Mouse (Mus musculus) midbrain, embryonic 10.5 days (tissue): Measurements from ENCODE around the gene Ddx1. TPM values are rescaled to one million over a fixed set of nuclear protein-coding genes. Genes with fewer than 3 reads are reported as not detected.
A peak's percentile ranks its signal among the peaks of the same experiment; 100 is the strongest.

Experiments used
- DNase-seq: peaks from one replicate; pipeline ENCODE4 v3.0.0-alpha.2; 2017; ENCODE audit warnings: low spot score
- H3K27ac ChIP-seq: fragments of 300-500 bp; sonication (generic); replicated peaks from 2 replicates; pipeline ENCODE4 v1.5.1; 2016; ENCODE audit warnings: mild to moderate bottlenecking
- H3K27me3 ChIP-seq: fragments of 300-500 bp; sonication (generic); 2 replicates; pipeline ENCODE4 v1.6.1; 2016; ENCODE audit warnings: low read depth, mild to moderate bottlenecking; ENCODE audit not compliant: poor library complexity, severe bottlenecking
- H3K36me3 ChIP-seq: fragments of 300-500 bp; sonication (generic); 2 replicates; pipeline ENCODE4 v1.6.1; 2016; ENCODE audit warnings: mild to moderate bottlenecking, moderate library complexity
- H3K4me1 ChIP-seq: fragments of 300-500 bp; sonication (generic); 2 replicates; pipeline ENCODE4 v1.6.1; 2016
- H3K4me3 ChIP-seq: fragments of 300-500 bp; sonication (generic); 2 replicates; pipeline ENCODE4 v1.5.1; 2016; ENCODE audit warnings: mild to moderate bottlenecking, moderate library complexity
- H3K9me3 ChIP-seq: fragments of 300-500 bp; sonication (generic); replicated peaks from 2 replicates; pipeline ENCODE4 v1.6.1; 2016; ENCODE audit warnings: mild to moderate bottlenecking
- WGBS: fragments of 180-500 bp; shearing (Covaris S2); methylation state at CpG from one replicate; pipeline ENCODE4 v1.1.7; 2016; 5-methylcytosine and 5-hydroxymethylcytosine counted together
- polyA plus RNA-seq: library from polyadenylated mRNA; unstranded; fragments of >200 nt; fragmentation: Nextera tagmentation; extraction: Ambion mirVana; gene quantifications from 2 replicates; pipeline ENCODE4 v1.2.1, GENCODE M21; 2016

The Ddx1 gene
- polyA plus RNA-seq, 1 experiment from 2014 or later = 194 TPM

GRCm38 (mm10) chr12:13216501-13217103 lies 32.4 kb downstream of the Ddx1 start:
- Histone ChIP-seq H3K4me1 (peaks cover 12% of the 10 kb centered on the region), H3K27me3 (no peaks in the 10 kb centered on the region), H3K9me3 (no peaks in the 10 kb centered on the region), H3K27ac (no peak overlapping the region), H3K4me3 (no peak overlapping the region), H3K36me3 (peaks cover 40% of the 10 kb centered on the region)
- no peak for DNase-seq
- 83% methylated on average over 5 of the region's 5 CpGs for WGBS

- WGBS = 39% methylated on average over 11 of the region's 11 CpGs
- Histone ChIP-seq H3K9me3 (no peaks in the 10 kb centered on the region), H3K27ac (peak overlapping the region; percentile 67), H3K4me1 (peaks cover 18% of the 10 kb centered on the region), H3K27me3 (peaks cover 2% of the 10 kb centered on the region; the same call in 1 of the 2 replicates), H3K36me3 (peaks cover 29% of the 10 kb centered on the region), H3K4me3 (no peak overlapping the region)
- DNase-seq = peak; percentile 82
Observed at GRCm38 (mm10) chr12:13214345-13215278, 34.4 kb downstream of the Ddx1 start.

GRCm38 (mm10) chr12:13211746-13212482 lies 37.1 kb downstream of the Ddx1 start:
- peak; percentile 11 for DNase-seq
- H3K27me3 ChIP-seq = peaks cover 9% of the 10 kb centered on the region; the same call in 1 of the 2 replicates
- WGBS = 73% methylated on average over 11 of the region's 11 CpGs
- H3K36me3 ChIP-seq = peaks cover 2% of the 10 kb centered on the region; the same call in 1 of the 2 replicates
- peaks cover 45% of the 10 kb centered on the region for H3K4me1 ChIP-seq
- no peaks in the 10 kb centered on the region for H3K9me3 ChIP-seq
- no peak overlapping the region for H3K4me3 ChIP-seq
- peak overlapping the region; percentile 55; the same call in 1 of the 2 replicates for H3K27ac ChIP-seq

- Histone ChIP-seq H3K4me3 (no peak overlapping the region), H3K27me3 (peaks cover 9% of the 10 kb centered on the region; the same call in 1 of the 2 replicates), H3K4me1 (peaks cover 50% of the 10 kb centered on the region), H3K9me3 (no peaks in the 10 kb centered on the region), H3K27ac (peak overlapping the region; percentile 82), H3K36me3 (no peaks in the 10 kb centered on the region)
- whole genome bisulfite sequencing = 59% methylated on average over 13 of the region's 13 CpGs
- peak; percentile 23 for DNase-seq
Observed at GRCm38 (mm10) chr12:13209692-13210377, 39.2 kb downstream of the Ddx1 start.

GRCm38 (mm10) chr12:13208983-13209451 lies 40.0 kb downstream of the Ddx1 start:
- Histone ChIP-seq H3K27me3 (peaks cover 9% of the 10 kb centered on the region; the same call in 1 of the 2 replicates), H3K4me3 (no peak overlapping the region), H3K9me3 (no peaks in the 10 kb centered on the region), H3K4me1 (peaks cover 44% of the 10 kb centered on the region), H3K36me3 (no peaks in the 10 kb centered on the region), H3K27ac (peak overlapping the region; percentile 82)
- WGBS = 17% methylated on average over 11 of the region's 11 CpGs
- peak; percentile 61 for DNase-seq

- Histone ChIP-seq H3K9me3 (no peaks in the 10 kb centered on the region), H3K4me3 (no peak overlapping the region), H3K36me3 (no peaks in the 10 kb centered on the region), H3K27ac (peak overlapping the region; percentile 82), H3K4me1 (peaks cover 44% of the 10 kb centered on the region), H3K27me3 (peaks cover 9% of the 10 kb centered on the region; the same call in 1 of the 2 replicates)
- WGBS = 24% methylated on average over 1 of the region's 1 CpGs
- peak; percentile 12 for DNase-seq
Observed at GRCm38 (mm10) chr12:13208517-13208916, 40.5 kb downstream of the Ddx1 start.

GRCm38 (mm10) chr12:13207099-13207498 lies 41.9 kb downstream of the Ddx1 start:
- Histone ChIP-seq H3K4me3 (no peak overlapping the region), H3K27me3 (peaks cover 9% of the 10 kb centered on the region; the same call in 1 of the 2 replicates), H3K4me1 (peaks cover 42% of the 10 kb centered on the region), H3K9me3 (no peaks in the 10 kb centered on the region), H3K36me3 (no peaks in the 10 kb centered on the region), H3K27ac (peak overlapping the region; percentile 63; the same call in 1 of the 2 replicates)
- WGBS = 31% methylated on average over 8 of the region's 8 CpGs
- DNase-seq = peak; percentile 14

- 77% methylated on average over 3 of the region's 3 CpGs for WGBS
Observed at GRCm38 (mm10) chr12:13205733-13206132, 43.3 kb downstream of the Ddx1 start.

GRCm38 (mm10) chr12:13202322-13202721 lies 46.7 kb downstream of the Ddx1 start:
- H3K4me3 ChIP-seq = no peak overlapping the region
- no peaks in the 10 kb centered on the region for H3K9me3 ChIP-seq
- H3K27ac ChIP-seq = peak overlapping the region; percentile 49; the same call in 1 of the 2 replicates
- H3K4me1 ChIP-seq = peaks cover 9% of the 10 kb centered on the region
- DNase-seq = no peak
- no peaks in the 10 kb centered on the region for H3K27me3 ChIP-seq
- H3K36me3 ChIP-seq = no peaks in the 10 kb centered on the region

More at GRCm38 (mm10) chr12:13205733-13206132, 43.3 kb downstream of the Ddx1 start:
- H3K27me3 ChIP-seq = peaks cover 9% of the 10 kb centered on the region; the same call in 1 of the 2 replicates
- H3K9me3 ChIP-seq = no peaks in the 10 kb centered on the region
- peak; percentile 2 for DNase-seq
- no peak overlapping the region for H3K4me3 ChIP-seq
- no peak overlapping the region for H3K27ac ChIP-seq
- peaks cover 38% of the 10 kb centered on the region for H3K4me1 ChIP-seq
- no peaks in the 10 kb centered on the region for H3K36me3 ChIP-seq

- 88% methylated on average over 6 of the region's 6 CpGs for WGBS
- no peak for DNase-seq
- Histone ChIP-seq H3K27me3 (no peaks in the 10 kb centered on the region), H3K4me3 (no peak overlapping the region), H3K27ac (0 out of 2 replicates have a peak overlapping the region, but pooled peaks have one; percentile 6), H3K36me3 (no peaks in the 10 kb centered on the region), H3K9me3 (no peaks in the 10 kb centered on the region), H3K4me1 (no peaks in the 10 kb centered on the region)
Observed at GRCm38 (mm10) chr12:13200576-13200975, 48.4 kb downstream of the Ddx1 start.

- DNase-seq = no peak
- Histone ChIP-seq H3K4me3 (no peak overlapping the region), H3K27me3 (no peaks in the 10 kb centered on the region), H3K36me3 (no peaks in the 10 kb centered on the region), H3K9me3 (no peaks in the 10 kb centered on the region), H3K4me1 (no peaks in the 10 kb centered on the region), H3K27ac (no peak overlapping the region)
- WGBS = 92% methylated on average over 13 of the region's 13 CpGs
Observed at GRCm38 (mm10) chr12:13199338-13200301, 49.4 kb downstream of the Ddx1 start.
